Mouse (Mus musculus) erythroblast, embryonic 14.5 days (primary cell): Measurements from ENCODE around the gene Rdh16f1. TPM values are rescaled to one million over a fixed set of nuclear protein-coding genes. Genes with fewer than 3 reads are reported as not detected.
A peak's percentile ranks its signal among the peaks of the same experiment; 100 is the strongest.
"Not testable (repeated sequence)": the region's sequence is repeated elsewhere in the genome, so short reads cannot be mapped to it uniquely, and the experiment has no call there.

Source experiments
- H3K27me3 ChIP-seq: 2 replicates; pipeline ENCODE4 v1.6.1; 2012; ENCODE audit warnings: inconsistent platforms; ENCODE audit not compliant: control insufficient read depth
- H3K36me3 ChIP-seq: 2 replicates; pipeline ENCODE4 v1.6.1; 2012; ENCODE audit warnings: mild to moderate bottlenecking, inconsistent platforms; ENCODE audit not compliant: control insufficient read depth
- H3K4me1 ChIP-seq: 2 replicates; pipeline ENCODE4 v1.6.1; 2012; ENCODE audit warnings: inconsistent platforms; ENCODE audit not compliant: control insufficient read depth
- H3K4me3 ChIP-seq: replicated peaks from 2 replicates; pipeline ENCODE3; 2012; ENCODE audit warnings: moderate library complexity, mild to moderate bottlenecking, inconsistent platforms
- H3K9me3 ChIP-seq: 2 replicates; pipeline ENCODE4 v1.6.1; 2012; ENCODE audit warnings: low read length, inconsistent platforms, mixed read lengths; ENCODE audit not compliant: control insufficient read depth
- GATA1 ChIP-seq: IDR thresholded peaks from 2 replicates; pipeline ENCODE4 v1.6.1; 2012; ENCODE audit warnings: low read length, inconsistent platforms, mixed read lengths
- TAL1 ChIP-seq: IDR thresholded peaks from 3 replicates; pipeline ENCODE4 v1.6.1; 2012; ENCODE audit warnings: low read length, inconsistent platforms, mixed read lengths
- polyA plus RNA-seq: library from polyadenylated mRNA; stranded (reverse); fragments of >175 nt; gene quantifications from 2 replicates; pipeline ENCODE4 v1.2.3, GENCODE M21; 2012

Rdh16f1 gene
- polyA plus RNA-seq, 1 experiment = not detected

DNA sequence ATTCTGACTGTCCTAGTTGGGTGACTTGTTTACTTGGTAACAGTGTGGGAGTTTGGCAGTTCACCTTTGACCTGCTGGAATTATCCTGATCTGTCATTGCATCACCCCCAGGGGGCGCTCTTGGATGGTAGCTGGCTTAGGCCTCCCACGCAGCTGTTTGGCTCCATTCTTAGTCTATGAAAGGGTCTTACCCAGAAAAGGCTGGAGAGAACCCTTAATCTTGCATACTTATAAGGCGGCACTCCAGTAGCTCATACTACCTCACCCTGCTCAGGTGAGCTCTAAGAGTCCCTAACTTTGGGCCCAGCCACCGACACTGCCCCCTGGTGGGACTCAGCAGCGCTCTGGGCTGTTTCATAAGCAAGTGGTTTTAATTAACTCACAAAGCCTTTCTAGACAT is 14.9 kb upstream of the Rdh16f1 start:
- Histone ChIP-seq H3K9me3 (peaks cover 27% of the 10 kb centered on the region), H3K4me3 (no peak overlapping the region), H3K27me3 (peaks cover 5% of the 10 kb centered on the region), H3K4me1 (peaks cover 7% of the 10 kb centered on the region), H3K36me3 (peaks cover 55% of the 10 kb centered on the region)
- no peak for TF ChIP-seq GATA1
- TF ChIP-seq TAL1 = no peak

DNA sequence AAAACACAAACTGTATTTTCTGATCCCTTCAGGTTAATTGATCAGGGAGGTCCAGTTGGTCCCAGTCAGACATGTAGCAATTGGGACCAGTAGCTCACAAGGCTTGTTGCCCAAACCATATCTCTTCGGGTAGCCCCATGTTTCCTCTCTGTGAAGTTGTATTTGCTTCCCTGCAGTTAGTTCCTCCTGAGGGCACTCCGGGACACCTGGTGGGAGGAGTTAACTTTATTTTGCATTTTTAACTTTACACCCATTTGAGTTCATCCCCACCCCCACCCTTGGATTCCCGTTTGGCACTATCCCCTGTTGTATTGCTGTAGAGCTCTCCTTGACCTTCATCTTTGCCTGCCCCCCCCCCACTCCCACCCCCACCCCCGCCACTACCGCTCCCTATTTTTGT is 13.7 kb upstream of the Rdh16f1 start:
- H3K27me3 ChIP-seq = peaks cover 10% of the 10 kb centered on the region
- peaks cover 55% of the 10 kb centered on the region for H3K36me3 ChIP-seq
- no peaks in the 10 kb centered on the region; the same call in 1 of the 2 replicates for H3K4me1 ChIP-seq
- H3K9me3 ChIP-seq = peaks cover 27% of the 10 kb centered on the region
- no peak overlapping the region for H3K4me3 ChIP-seq
- no peak for TF ChIP-seq TAL1
- no peak for TF ChIP-seq GATA1

DNA sequence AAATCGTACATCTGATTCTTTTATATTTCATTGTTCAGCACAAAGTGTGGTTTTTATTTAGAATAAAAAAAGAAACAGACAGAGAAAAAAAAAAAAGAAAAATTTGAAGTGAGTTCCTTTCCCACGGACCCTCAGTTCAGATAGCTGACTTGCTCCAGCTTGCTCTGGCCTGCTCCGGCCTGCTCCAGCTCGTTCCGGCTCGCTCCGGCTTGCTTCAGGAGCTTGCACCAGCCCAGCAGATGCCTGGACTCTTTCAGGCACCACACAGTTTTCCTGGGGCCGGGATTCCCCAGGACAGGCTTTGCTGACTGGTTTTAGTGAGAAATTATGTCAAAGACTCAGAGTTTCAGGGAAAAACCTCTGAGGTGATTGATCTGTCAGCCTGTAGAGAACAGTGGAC is 12.3 kb upstream of the Rdh16f1 start:
- Histone ChIP-seq H3K4me1 (peaks cover 2% of the 10 kb centered on the region), H3K4me3 (no peak overlapping the region), H3K27me3 (peaks cover 10% of the 10 kb centered on the region), H3K9me3 (peaks cover 19% of the 10 kb centered on the region), H3K36me3 (peaks cover 42% of the 10 kb centered on the region)
- TF ChIP-seq TAL1 (no peak), GATA1 (no peak)

DNA sequence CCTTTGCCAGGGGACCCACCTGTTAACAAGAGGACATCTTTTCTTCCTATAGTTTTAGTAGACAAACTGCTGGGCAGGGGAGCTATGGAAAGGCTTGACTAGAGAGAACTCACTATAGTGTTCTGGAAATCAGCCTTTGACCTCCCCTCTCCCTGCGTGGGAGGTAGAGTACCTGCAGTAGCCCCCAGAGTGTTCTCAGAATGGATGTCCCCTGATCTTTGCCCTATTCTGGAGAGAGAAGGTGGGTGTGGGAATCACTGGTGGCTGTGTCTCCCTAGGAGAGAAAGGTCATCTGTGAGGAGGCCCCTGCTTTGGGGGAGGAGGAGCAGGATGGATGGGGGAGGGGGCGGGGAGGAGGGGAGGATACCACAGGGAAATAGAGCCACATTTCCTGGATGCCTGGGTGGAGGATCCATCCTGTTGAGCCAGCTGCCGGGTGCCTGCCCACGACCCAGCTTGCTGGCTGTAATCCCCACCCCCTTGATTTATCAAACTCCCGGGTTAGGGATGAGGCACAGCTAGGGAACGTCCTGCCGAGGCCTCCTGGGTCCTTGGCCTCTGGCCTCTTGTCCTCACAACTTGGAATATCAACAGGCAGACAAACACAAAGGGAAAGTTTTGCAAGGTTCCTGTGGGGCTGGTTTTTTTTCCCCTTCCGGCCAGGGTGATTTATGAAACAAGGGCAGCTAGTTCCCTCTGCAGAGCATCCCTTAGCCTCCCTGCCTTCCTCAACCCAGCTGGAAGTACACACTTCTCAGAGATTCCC is 10.6 kb upstream of the Rdh16f1 start:
- Histone ChIP-seq H3K4me1 (peaks cover 4% of the 10 kb centered on the region), H3K9me3 (peaks cover under 1% of the 10 kb centered on the region; the same call in 1 of the 2 replicates), H3K36me3 (peaks cover 25% of the 10 kb centered on the region), H3K27me3 (peaks cover 10% of the 10 kb centered on the region), H3K4me3 (no peak overlapping the region)
- no peak for TF ChIP-seq TAL1
- no peak for TF ChIP-seq GATA1

DNA sequence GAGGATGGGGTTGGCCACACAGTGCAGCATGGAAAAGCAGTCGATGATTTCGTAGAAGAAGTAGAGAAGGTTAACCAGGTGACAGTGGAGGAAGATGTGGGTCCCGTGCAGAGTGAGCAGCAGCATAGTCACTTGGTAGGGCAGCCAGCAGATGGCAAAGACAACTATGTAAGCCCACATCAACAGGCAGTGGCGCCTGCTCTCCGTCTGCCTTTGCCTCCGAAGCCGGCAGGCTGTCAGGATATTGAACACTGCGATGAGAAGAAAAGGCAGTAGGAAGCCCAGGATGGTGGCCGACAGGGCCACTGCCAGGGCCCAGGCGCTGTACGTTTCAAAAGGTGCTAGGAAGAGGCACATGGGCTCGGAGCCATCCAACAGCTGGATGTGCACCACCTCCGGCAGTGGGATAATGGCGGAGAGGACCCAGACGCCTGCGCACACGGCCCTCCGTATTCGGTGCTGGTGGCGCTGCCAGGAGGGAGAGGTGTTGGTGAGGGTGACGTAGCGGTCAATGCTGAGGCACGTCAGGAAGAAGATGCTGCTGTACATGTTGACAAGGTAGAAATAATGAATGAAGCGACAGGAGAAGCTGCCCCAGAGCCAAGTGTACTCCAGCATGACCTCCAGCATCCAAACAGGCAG is 9.3 kb upstream of the Rdh16f1 start:
- H3K36me3 ChIP-seq = peaks cover 17% of the 10 kb centered on the region
- H3K4me1 ChIP-seq = peaks cover 7% of the 10 kb centered on the region
- peak overlapping the region; percentile 21 for H3K4me3 ChIP-seq
- H3K27me3 ChIP-seq = peaks cover 10% of the 10 kb centered on the region
- H3K9me3 ChIP-seq = no peaks in the 10 kb centered on the region
- TF ChIP-seq TAL1 (no peak), GATA1 (no peak)

DNA sequence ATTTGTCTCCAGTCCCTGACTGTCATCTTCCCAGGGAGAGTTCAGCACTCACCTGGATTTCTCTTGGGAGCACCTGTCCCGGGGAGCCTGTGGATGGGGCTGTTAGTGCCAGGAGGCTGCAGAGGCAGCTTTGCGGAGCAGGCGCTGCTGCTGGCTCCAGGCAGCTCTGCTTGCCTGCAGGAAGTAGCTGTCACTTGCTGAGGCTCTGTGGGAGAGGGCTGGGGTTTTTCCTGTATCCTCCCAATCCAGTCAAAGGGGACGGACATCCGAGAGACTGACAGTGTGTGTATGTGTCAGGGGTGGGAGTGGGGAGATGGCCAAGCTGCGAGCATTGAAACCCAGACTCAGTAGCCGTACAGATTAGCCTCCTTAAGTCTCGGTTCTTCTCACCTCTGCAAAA is 8.0 kb upstream of the Rdh16f1 start, which contains the start of gene Gpr182:
TSS of gene Gpr182 (minus strand) at position 185 of the 400 bp plus-strand sequence.
- H3K36me3 ChIP-seq = peaks cover 7% of the 10 kb centered on the region
- H3K27me3 ChIP-seq = peaks cover 10% of the 10 kb centered on the region
- no peak for TF ChIP-seq TAL1
- TF ChIP-seq GATA1 = no peak
- H3K4me1 ChIP-seq = peaks cover 12% of the 10 kb centered on the region
- peak within 1 kb of the TSS; percentile 21 for H3K4me3 ChIP-seq
- H3K9me3 ChIP-seq = no peaks in the 10 kb centered on the region

DNA sequence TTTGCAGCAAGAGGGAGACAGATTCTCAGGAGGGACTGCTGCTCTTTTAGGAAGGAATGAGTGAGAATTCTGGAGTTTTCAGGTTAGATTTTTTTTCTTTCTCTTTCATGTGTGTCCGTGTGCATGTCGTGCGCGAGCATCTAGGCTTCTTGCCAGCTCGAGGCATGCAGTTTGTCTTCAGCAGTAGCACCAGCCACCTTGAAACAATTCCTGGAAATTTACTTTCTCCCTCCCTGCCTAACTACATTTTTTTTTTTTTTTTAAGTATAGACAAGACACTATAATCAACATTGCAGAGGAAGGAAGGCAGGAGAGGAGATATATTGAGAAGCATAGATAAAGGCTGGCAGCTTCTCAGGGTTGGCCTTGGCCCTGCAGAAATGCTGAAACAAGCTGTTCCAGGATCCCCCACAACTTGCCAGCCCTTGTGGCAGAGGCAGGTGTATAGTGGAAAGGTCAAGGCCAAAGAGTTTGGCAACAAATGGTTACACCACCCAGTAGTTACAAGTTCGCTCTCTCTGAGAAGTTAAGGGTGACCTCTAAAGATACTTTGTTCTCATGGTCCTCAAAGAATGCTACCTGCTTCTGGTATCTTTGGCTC is 4.9 kb upstream of the Rdh16f1 start:
- Histone ChIP-seq H3K4me3 (no peak overlapping the region), H3K9me3 (no peaks in the 10 kb centered on the region), H3K27me3 (peaks cover 10% of the 10 kb centered on the region), H3K36me3 (no peaks in the 10 kb centered on the region; the same call in 1 of the 2 replicates), H3K4me1 (peaks cover 12% of the 10 kb centered on the region)
- no peak for TF ChIP-seq TAL1

DNA sequence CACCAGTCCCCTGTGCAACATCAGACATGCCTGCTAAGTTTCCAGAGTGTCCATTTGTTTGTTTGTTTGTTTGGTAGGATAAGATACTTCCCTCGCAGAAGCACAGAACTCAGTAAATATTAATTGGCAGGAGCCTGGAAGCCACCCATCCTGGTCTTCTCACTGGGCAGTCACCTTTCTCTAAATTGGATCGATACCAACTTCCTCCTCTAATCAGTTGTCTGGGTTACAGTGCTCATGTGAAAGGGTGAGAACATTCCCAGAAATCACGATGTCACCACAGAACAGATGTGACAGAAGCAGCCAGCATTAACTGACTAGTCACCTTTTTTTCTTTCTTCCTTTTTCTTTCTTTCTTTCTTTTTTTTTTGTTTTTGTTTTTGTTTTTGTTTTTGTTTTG is 4.3 kb upstream of the Rdh16f1 start:
- Histone ChIP-seq H3K4me1 (peaks cover 12% of the 10 kb centered on the region), H3K9me3 (no peaks in the 10 kb centered on the region), H3K36me3 (no peaks in the 10 kb centered on the region; the same call in 1 of the 2 replicates), H3K4me3 (no peak overlapping the region), H3K27me3 (peaks cover 5% of the 10 kb centered on the region)
- TF ChIP-seq GATA1 = no peak
- TF ChIP-seq TAL1 = no peak

DNA sequence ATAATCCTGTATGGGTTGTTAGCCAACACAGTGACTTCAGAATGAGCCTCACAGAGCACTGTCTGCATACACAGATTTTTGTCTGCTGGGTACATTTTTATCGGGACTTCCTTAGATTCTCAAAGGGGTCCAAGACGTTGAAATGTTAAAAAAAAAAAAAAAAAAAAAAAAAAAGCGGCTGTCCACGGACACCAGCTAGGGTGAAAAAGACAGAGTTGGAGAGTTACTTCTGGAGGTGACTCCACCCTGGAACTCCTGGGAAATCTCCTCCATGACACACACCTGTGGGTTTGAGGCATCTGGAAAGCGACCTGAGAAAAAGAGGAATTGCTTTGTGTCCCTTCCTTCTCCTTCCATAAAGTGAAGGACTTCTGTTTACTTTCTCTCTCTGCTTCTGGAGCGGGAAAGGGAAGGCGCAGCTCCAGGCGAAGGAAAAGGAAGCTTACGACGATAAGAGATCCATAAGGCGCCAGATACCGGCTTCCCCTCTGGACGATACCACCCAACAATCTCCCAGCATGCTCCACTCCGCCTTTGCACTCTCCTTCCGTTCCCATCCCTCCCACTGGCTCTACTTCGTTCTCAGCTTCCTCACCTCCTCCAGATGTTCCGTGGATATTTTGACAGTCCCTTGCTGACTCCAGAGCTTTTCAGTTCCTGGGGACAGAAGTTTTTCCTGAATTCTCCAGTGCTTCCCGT is 3.7 kb upstream of the Rdh16f1 start:
- Histone ChIP-seq H3K4me3 (no peak overlapping the region), H3K9me3 (no peaks in the 10 kb centered on the region), H3K4me1 (peaks cover 12% of the 10 kb centered on the region), H3K36me3 (no peaks in the 10 kb centered on the region), H3K27me3 (no peaks in the 10 kb centered on the region)
- TF ChIP-seq TAL1 = no peak
- no peak for TF ChIP-seq GATA1

DNA sequence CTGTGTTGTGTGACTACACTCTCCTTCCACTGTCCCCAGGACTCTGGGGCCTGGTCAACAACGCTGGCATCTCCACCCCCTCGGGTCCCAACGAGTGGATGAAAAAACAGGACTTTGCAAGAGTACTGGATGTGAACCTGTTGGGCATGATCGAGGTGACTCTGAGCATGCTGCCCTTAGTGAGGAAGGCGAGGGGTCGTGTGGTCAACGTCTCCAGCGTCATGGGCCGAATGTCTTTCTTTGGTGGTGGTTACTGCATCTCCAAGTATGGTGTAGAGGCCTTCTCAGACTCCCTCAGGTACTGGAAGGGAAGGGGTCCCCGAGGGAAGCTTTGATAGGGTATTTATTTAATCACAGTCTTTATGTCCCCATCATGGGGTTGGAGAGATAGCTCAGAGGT is 3.3 kb downstream of the Rdh16f1 start:
- H3K36me3 ChIP-seq, H3K4me3 ChIP-seq, H3K4me1 ChIP-seq, H3K9me3 ChIP-seq, H3K27me3 ChIP-seq: not testable (repeated sequence)
